Mouse (Mus musculus): ENCODE measurements around the gene Dpagt1. TPM values are rescaled to one million over a fixed set of nuclear protein-coding genes. Genes with fewer than 3 reads are reported as not detected.

Dpagt1 gene
- polyA plus RNA-seq (2015; fragmentation: Nextera tagmentation; extraction: Ambion mirVana) = 28.5 and 33.7 TPM in 2 replicates

- Histone ChIP-seq H3K9ac (ENCODE audit: low read length) (peak within 1 kb of the TSS; percentile 84), H3K4me3 (ENCODE audit: low read length) (peak within 1 kb of the TSS; percentile 68), H3K4me1 (ENCODE audit: control insufficient read depth, insufficient read depth, low read length) (peaks cover 10% of the 10 kb centered on the region), H3K27me3 (ENCODE audit: control insufficient read depth, insufficient read depth, low read length) (no peaks in the 10 kb centered on the region), H3K4me2 (ENCODE audit: low read depth, low read length) (peak within 1 kb of the TSS; percentile 75), H3K27ac (ENCODE audit: low read length) (peak within 1 kb of the TSS; percentile 94), H3K9me3 (replicated peaks; ENCODE audit: control insufficient read depth, low read length) (no peaks in the 10 kb centered on the region), H3K36me3 (ENCODE audit: control insufficient read depth, insufficient read depth) (peaks cover 18% of the 10 kb centered on the region)
- 5% methylated on average over 12 of the region's 12 CpGs for WGBS
- 0 out of 2 replicates have a peak, but pooled peaks have one; percentile 16 for ATAC-seq (replicated peaks; ENCODE audit: extremely low read depth, insufficient read depth, low FRiP score)
Measured at GRCm38 (mm10) chr9:44325768-44326370, at the start of gene Dpagt1. Gene Dpagt1 (plus strand): TSS chr9:44326019.

GRCm38 (mm10) chr9:44283183-44283582 lies 42.6 kb upstream of the Dpagt1 start:
- no peak overlapping the region for H3K27ac ChIP-seq (ENCODE audit: low read length)
- H3K27me3 ChIP-seq (ENCODE audit: control insufficient read depth, insufficient read depth, low read length) = peaks cover 4% of the 10 kb centered on the region; the same call in 1 of the 2 replicates
- H3K4me2 ChIP-seq (ENCODE audit: low read depth, low read length) = no peak overlapping the region
- no peaks in the 10 kb centered on the region for H3K36me3 ChIP-seq (ENCODE audit: control insufficient read depth, insufficient read depth)
- H3K4me3 ChIP-seq (ENCODE audit: low read length) = no peak overlapping the region
- H3K9me3 ChIP-seq (replicated peaks; ENCODE audit: control insufficient read depth, low read length) = no peaks in the 10 kb centered on the region
- peaks cover 11% of the 10 kb centered on the region; the same call in 1 of the 2 replicates for H3K4me1 ChIP-seq (ENCODE audit: control insufficient read depth, insufficient read depth, low read length)
- no peak for ATAC-seq (replicated peaks; ENCODE audit: extremely low read depth, insufficient read depth, low FRiP score)
- 36% methylated on average over 5 of the region's 5 CpGs for WGBS
- no peak overlapping the region for H3K9ac ChIP-seq (ENCODE audit: low read length)

GRCm38 (mm10) chr9:44286256-44286850 lies 39.5 kb upstream of the Dpagt1 start:
- Histone ChIP-seq H3K27me3 (ENCODE audit: control insufficient read depth, insufficient read depth, low read length) (peaks cover 4% of the 10 kb centered on the region; the same call in 1 of the 2 replicates), H3K36me3 (ENCODE audit: control insufficient read depth, insufficient read depth) (peaks cover 7% of the 10 kb centered on the region), H3K9ac (ENCODE audit: low read length) (no peak overlapping the region), H3K27ac (ENCODE audit: low read length) (no peak overlapping the region), H3K4me1 (ENCODE audit: control insufficient read depth, insufficient read depth, low read length) (peaks cover 18% of the 10 kb centered on the region), H3K4me2 (ENCODE audit: low read depth, low read length) (no peak overlapping the region), H3K4me3 (ENCODE audit: low read length) (no peak overlapping the region), H3K9me3 (replicated peaks; ENCODE audit: control insufficient read depth, low read length) (no peaks in the 10 kb centered on the region)
- no peak for ATAC-seq (replicated peaks; ENCODE audit: extremely low read depth, insufficient read depth, low FRiP score)
- 17% methylated on average over 6 of the region's 6 CpGs for WGBS

GRCm38 (mm10) chr9:44287003-44287400 lies 38.8 kb upstream of the Dpagt1 start:
- Histone ChIP-seq H3K4me1 (ENCODE audit: control insufficient read depth, insufficient read depth, low read length) (peaks cover 18% of the 10 kb centered on the region), H3K4me2 (ENCODE audit: low read depth, low read length) (peak overlapping the region; percentile 95), H3K36me3 (ENCODE audit: control insufficient read depth, insufficient read depth) (peaks cover 8% of the 10 kb centered on the region), H3K27ac (ENCODE audit: low read length) (no peak overlapping the region), H3K9me3 (replicated peaks; ENCODE audit: control insufficient read depth, low read length) (no peaks in the 10 kb centered on the region), H3K27me3 (ENCODE audit: control insufficient read depth, insufficient read depth, low read length) (peaks cover 4% of the 10 kb centered on the region; the same call in 1 of the 2 replicates), H3K9ac (ENCODE audit: low read length) (peak overlapping the region; percentile 71), H3K4me3 (ENCODE audit: low read length) (peak overlapping the region; percentile 69)
- ATAC-seq (replicated peaks; ENCODE audit: extremely low read depth, insufficient read depth, low FRiP score) = no peak
- WGBS = 15% methylated on average over 11 of the region's 11 CpGs

GRCm38 (mm10) chr9:44287401-44288075 lies 38.3 kb upstream of the Dpagt1 start:
- H3K4me3 ChIP-seq (ENCODE audit: low read length) = peak overlapping the region; percentile 69
- H3K4me2 ChIP-seq (ENCODE audit: low read depth, low read length) = peak overlapping the region; percentile 95
- H3K27ac ChIP-seq (ENCODE audit: low read length) = no peak overlapping the region
- no peak; the same call in 1 of the 2 replicates for ATAC-seq (replicated peaks; ENCODE audit: extremely low read depth, insufficient read depth, low FRiP score)
- H3K9me3 ChIP-seq (replicated peaks; ENCODE audit: control insufficient read depth, low read length) = no peaks in the 10 kb centered on the region
- H3K9ac ChIP-seq (ENCODE audit: low read length) = peak overlapping the region; percentile 71
- under 1% methylated on average over 47 of the region's 47 CpGs for WGBS
- peaks cover 18% of the 10 kb centered on the region for H3K4me1 ChIP-seq (ENCODE audit: control insufficient read depth, insufficient read depth, low read length)
- peaks cover 4% of the 10 kb centered on the region; the same call in 1 of the 2 replicates for H3K27me3 ChIP-seq (ENCODE audit: control insufficient read depth, insufficient read depth, low read length)
- H3K36me3 ChIP-seq (ENCODE audit: control insufficient read depth, insufficient read depth) = peaks cover 8% of the 10 kb centered on the region

GRCm38 (mm10) chr9:44288076-44288958 lies 37.5 kb upstream of the Dpagt1 start, which contains the start of gene Abcg4:
Gene Abcg4 (minus strand): TSS chr9:44288615.
- WGBS = 1% methylated on average over 38 of the region's 38 CpGs
- H3K9ac ChIP-seq (ENCODE audit: low read length) = peak within 1 kb of the TSS; percentile 71

GRCm38 (mm10) chr9:44288959-44289291 lies 36.9 kb upstream of the Dpagt1 start:
- H3K27me3 ChIP-seq (ENCODE audit: control insufficient read depth, insufficient read depth, low read length) = peaks cover 4% of the 10 kb centered on the region; the same call in 1 of the 2 replicates
- H3K4me2 ChIP-seq (ENCODE audit: low read depth, low read length) = peak overlapping the region; percentile 95
- H3K9me3 ChIP-seq (replicated peaks; ENCODE audit: control insufficient read depth, low read length) = no peaks in the 10 kb centered on the region
- H3K9ac ChIP-seq (ENCODE audit: low read length) = no peak overlapping the region
- 9% methylated on average over 11 of the region's 11 CpGs for WGBS
- ATAC-seq (replicated peaks; ENCODE audit: extremely low read depth, insufficient read depth, low FRiP score) = no peak
- H3K4me3 ChIP-seq (ENCODE audit: low read length) = no peak overlapping the region
- H3K4me1 ChIP-seq (ENCODE audit: control insufficient read depth, insufficient read depth, low read length) = peaks cover 18% of the 10 kb centered on the region
- no peak overlapping the region for H3K27ac ChIP-seq (ENCODE audit: low read length)
- peaks cover 16% of the 10 kb centered on the region for H3K36me3 ChIP-seq (ENCODE audit: control insufficient read depth, insufficient read depth)

More at GRCm38 (mm10) chr9:44288076-44288958, 37.5 kb upstream of the Dpagt1 start, which contains the start of gene Abcg4:
- H3K4me3 ChIP-seq (ENCODE audit: low read length) = peak within 1 kb of the TSS; percentile 69
- ATAC-seq (replicated peaks; ENCODE audit: extremely low read depth, insufficient read depth, low FRiP score) = peak; percentile 33; the same call in 1 of the 2 replicates
- H3K36me3 ChIP-seq (ENCODE audit: control insufficient read depth, insufficient read depth) = peaks cover 11% of the 10 kb centered on the region
- no peak within 1 kb of the TSS for H3K27ac ChIP-seq (ENCODE audit: low read length)
- H3K4me2 ChIP-seq (ENCODE audit: low read depth, low read length) = peak within 1 kb of the TSS; percentile 95
- peaks cover 4% of the 10 kb centered on the region; the same call in 1 of the 2 replicates for H3K27me3 ChIP-seq (ENCODE audit: control insufficient read depth, insufficient read depth, low read length)
- H3K9me3 ChIP-seq (replicated peaks; ENCODE audit: control insufficient read depth, low read length) = no peaks in the 10 kb centered on the region
- H3K4me1 ChIP-seq (ENCODE audit: control insufficient read depth, insufficient read depth, low read length) = peaks cover 18% of the 10 kb centered on the region

- H3K36me3 ChIP-seq (ENCODE audit: control insufficient read depth, insufficient read depth) = peaks cover 40% of the 10 kb centered on the region
- no peak overlapping the region for H3K4me3 ChIP-seq (ENCODE audit: low read length)
- no peaks in the 10 kb centered on the region for H3K9me3 ChIP-seq (replicated peaks; ENCODE audit: control insufficient read depth, low read length)
- no peak overlapping the region for H3K9ac ChIP-seq (ENCODE audit: low read length)
- no peak overlapping the region for H3K27ac ChIP-seq (ENCODE audit: low read length)
- WGBS = 70% methylated on average over 3 of the region's 3 CpGs
- H3K27me3 ChIP-seq (ENCODE audit: control insufficient read depth, insufficient read depth, low read length) = no peaks in the 10 kb centered on the region
- no peak for ATAC-seq (replicated peaks; ENCODE audit: extremely low read depth, insufficient read depth, low FRiP score)
- H3K4me1 ChIP-seq (ENCODE audit: control insufficient read depth, insufficient read depth, low read length) = peaks cover 12% of the 10 kb centered on the region
- no peak overlapping the region for H3K4me2 ChIP-seq (ENCODE audit: low read depth, low read length)
Measured at GRCm38 (mm10) chr9:44292490-44292889, 33.3 kb upstream of the Dpagt1 start.

Data from heart, embryonic 16.5 days (tissue).